Mouse (Mus musculus) liver, adult 2 months (tissue): ENCODE measurements around the gene Fgfr2.

ENCODE experiments used
- CTCF ChIP-seq: fragments of 200-500 bp; IDR thresholded peaks from 2 replicates; pipeline ENCODE4 v1.5.1; 2011; ENCODE audit warnings: low read depth, low read length, control low read depth
- POLR2A ChIP-seq: fragments of 200-500 bp; IDR thresholded peaks from 2 replicates; pipeline ENCODE4 v1.6.1; 2011; ENCODE audit warnings: low read length, control low read depth; ENCODE audit not compliant: insufficient read depth; ENCODE audit errors: extremely low read depth

DNA sequence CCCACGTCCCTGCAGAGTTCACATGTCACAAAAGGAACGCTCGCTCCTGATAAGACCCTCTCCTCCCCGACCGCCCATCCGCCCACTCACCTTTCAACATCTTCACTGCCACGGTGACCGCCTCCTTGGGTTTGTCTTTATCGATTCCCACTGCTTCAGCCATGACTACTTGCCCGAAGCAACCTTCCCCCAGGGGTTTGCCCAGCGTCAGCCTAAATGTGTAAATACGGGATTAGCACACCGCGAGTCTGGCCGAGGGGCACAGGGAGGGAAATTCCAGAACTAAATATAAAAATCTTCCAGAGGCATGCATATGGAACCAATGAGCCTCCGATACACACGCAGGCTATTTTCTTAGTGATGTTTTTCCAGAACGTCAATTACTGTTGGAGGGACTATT is 2940.6 kb downstream of the Fgfr2 start:
- TF ChIP-seq CTCF (no peak), POLR2A (no peak)
